ENCODE assay signal across 8 mouse cellular contexts in the genomic region with DNA sequence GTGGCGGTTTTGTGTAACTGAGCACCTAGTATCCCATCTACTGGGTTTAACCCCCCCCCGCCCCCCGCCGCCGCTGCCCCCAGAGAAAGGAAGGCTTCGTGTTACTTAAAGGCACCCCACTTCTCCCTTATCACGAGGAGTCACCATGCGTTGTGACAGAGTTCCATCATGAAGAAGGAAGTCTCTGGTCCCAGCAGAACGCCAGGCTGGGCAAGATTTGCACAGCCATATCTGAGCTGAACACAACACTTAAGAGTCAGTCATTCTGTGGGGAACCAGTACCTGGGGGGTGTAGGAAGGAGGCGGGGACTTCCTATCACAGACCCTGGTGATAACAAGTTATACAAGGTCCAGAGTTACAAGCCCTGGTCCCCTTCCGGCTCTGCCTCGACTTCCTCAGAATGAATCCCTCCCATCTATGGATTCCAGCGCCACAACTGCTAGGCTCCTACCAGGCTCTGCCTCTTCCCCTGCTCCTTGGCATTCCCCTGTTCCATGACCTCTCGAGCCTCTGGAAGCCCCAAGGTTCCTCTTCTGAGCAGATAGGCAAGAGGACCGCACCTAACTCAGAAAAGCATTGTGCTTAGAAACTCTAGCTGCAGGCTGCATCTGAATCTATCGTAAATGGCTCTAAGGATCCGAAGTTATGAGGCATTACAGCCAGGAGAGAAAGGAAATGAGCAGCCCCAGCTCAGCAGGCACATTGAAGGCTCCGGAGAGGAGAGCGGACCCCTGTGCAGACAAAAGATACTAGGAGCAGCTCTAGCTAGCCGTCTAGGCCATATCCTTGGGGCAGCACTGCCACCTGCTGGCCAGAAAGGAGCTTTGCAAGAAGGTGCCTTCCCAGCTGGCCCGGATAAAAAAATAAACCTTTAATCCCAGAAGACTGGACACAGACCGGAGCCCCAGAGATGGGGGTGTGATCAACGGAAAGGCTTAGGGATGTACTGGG. TPM values are rescaled to one million over a fixed set of nuclear protein-coding genes. Genes with fewer than 3 reads are reported as not detected.
DNase-seq lines count a peak whose midpoint lies in the region; ATAC-seq and TF ChIP-seq lines count a peak whose summit lies in the region.

No protein-coding gene starts in this region.

- no peak overlapping the region for H3K4me3 ChIP-seq in cortical plate, adult 2 months (ENCODE audit: insufficient read depth, low read length)
- no peak overlapping the region for H3K4me3 ChIP-seq in midbrain, embryonic 14.5 days (replicated peaks; ENCODE audit: low read depth, low read length)
- H3K4me3 ChIP-seq in spleen, adult 2 months (ENCODE audit: extremely low read depth, insufficient read depth, insufficient read length) = no peak overlapping the region

- no peaks in the 10 kb centered on the region for H3K27me3 ChIP-seq in midbrain, embryonic 14.5 days (ENCODE audit: control insufficient read depth, insufficient read depth, low read length)
- H3K27me3 ChIP-seq in spleen, adult 2 months (ENCODE audit: control insufficient read depth, insufficient read depth, low read length) = no peaks in the 10 kb centered on the region

- no peak overlapping the region; the same call in 1 of the 2 replicates for H3K9ac ChIP-seq in midbrain, embryonic 14.5 days (replicated peaks; ENCODE audit: low read length)

- intact Hi-C loops in left cerebral cortex, postnatal 4 days (cut with DNase I) = loop anchor here (2.0 to 10.0 kb wide), 3 partner anchors 153 to 1337 kb away; no protein-coding TSS in a partner anchor

- peak; percentile 89 for TF ChIP-seq CTCF in cortical plate, adult 2 months (IDR thresholded peaks at IDR 0.05; ENCODE audit: extremely low read depth, insufficient read depth, low read length)
- TF ChIP-seq CTCF in spleen, adult 2 months (IDR thresholded peaks at IDR 0.05; ENCODE audit: extremely low read depth, insufficient read depth, insufficient read length, insufficient replicate concordance) = peak; percentile 79; the same call in 1 of the 2 replicates

- H3K9me3 ChIP-seq in midbrain, embryonic 14.5 days (ENCODE audit: control insufficient read depth, low read length) = no peaks in the 10 kb centered on the region

- TF ChIP-seq POLR2A in cortical plate, adult 2 months (IDR thresholded peaks at IDR 0.05; ENCODE audit: extremely low read depth, insufficient read depth, low read length) = no peak
- TF ChIP-seq POLR2A in spleen, adult 2 months (IDR thresholded peaks at IDR 0.05; ENCODE audit: low read depth, low read length) = no peak

- peak; percentile 88 for ATAC-seq in granulocyte monocyte progenitor cell, adult 5-6 weeks (replicated peaks; ENCODE audit: poor library complexity, severe bottlenecking)
- ATAC-seq in midbrain, embryonic 14.5 days (ENCODE audit: low FRiP score, low TSS enrichment) = peak; percentile 77; the same call in 1 of the 2 replicates

- H3K27ac ChIP-seq in cortical plate, adult 2 months (ENCODE audit: insufficient read depth, low read length) = no peak overlapping the region
- H3K27ac ChIP-seq in midbrain, embryonic 14.5 days (replicated peaks; ENCODE audit: low read depth, low read length) = peak overlapping the region; percentile 39; the same call in 1 of the 2 replicates
- no peak overlapping the region for H3K27ac ChIP-seq in spleen, adult 2 months (ENCODE audit: insufficient read depth, low read length)

- DNase-seq in ovary, postnatal 10 days (ENCODE audit: low spot score) = peak; percentile 35
- DNase-seq in ovary, adult 18-20 months (ENCODE audit: low spot score) = no peak
- DNase-seq in kidney, adult 11 months = peak; percentile 17
- DNase-seq in left cerebral cortex, postnatal 4 days = peak; percentile 78
- peak; percentile 93 for DNase-seq in midbrain, embryonic 14.5 days
- peak; percentile 14 to 38 for DNase-seq in spleen, adult 2 months (ENCODE audit: low read depth in 1 of 2, low spot score in 2 of 2)

- H3K4me1 ChIP-seq in cortical plate, adult 2 months (ENCODE audit: control insufficient read depth, insufficient read depth, low read length) = no peaks in the 10 kb centered on the region
- no peaks in the 10 kb centered on the region for H3K4me1 ChIP-seq in midbrain, embryonic 14.5 days (ENCODE audit: control insufficient read depth, insufficient read depth, low read length)
- no peaks in the 10 kb centered on the region for H3K4me1 ChIP-seq in spleen, adult 2 months (ENCODE audit: control insufficient read depth, insufficient read depth, insufficient read length)

- WGBS in midbrain, embryonic 14.5 days = 56% methylated on average over 23 of the region's 23 CpGs
- WGBS in spleen, adult 2 months = 46% methylated on average over 23 of the region's 23 CpGs

- no peaks in the 10 kb centered on the region for H3K36me3 ChIP-seq in midbrain, embryonic 14.5 days (ENCODE audit: control insufficient read depth, insufficient read depth, low read length)
- H3K36me3 ChIP-seq in spleen, adult 2 months (ENCODE audit: control insufficient read depth, insufficient read depth, low read length) = no peaks in the 10 kb centered on the region

- H3K4me2 ChIP-seq in midbrain, embryonic 14.5 days (ENCODE audit: low read length) = no peak overlapping the region

RNA-seq across cellular contexts. Expression of a gene that starts 51.0 kb away (rescaled TPM):
- 37.6 and 38.9 TPM in 2 replicates for polyA plus RNA-seq in cortical plate, adult 2 months (2012; rRNA removed)
- 35.4 and 46.4 TPM in 2 replicates for total RNA-seq in granulocyte monocyte progenitor cell, adult 5-6 weeks (2014; fragmentation: Nextera tagmentation)
- total RNA-seq in granulocyte monocyte progenitor cell, adult 5-6 weeks (2017) = 29.7 and 30.9 TPM in 2 replicates
- 10 to 100 TPM; 38.7 to 38.9 TPM for total RNA-seq in left cerebral cortex, postnatal 4 days (2021)
- 62.4 and 70.0 TPM in 2 replicates for polyA plus RNA-seq in midbrain, embryonic 14.5 days (2014; fragmentation: Nextera tagmentation; extraction: Ambion mirVana)
- polyA plus RNA-seq in spleen, adult 2 months (2012; rRNA removed) = 16.3 and 16.6 TPM in 2 replicates

RNA-seq across cellular contexts. Expression of a gene that starts 51.0 kb away (rescaled TPM):
- polyA plus RNA-seq in cortical plate, adult 2 months (2012; rRNA removed) = 15.0 and 15.8 TPM in 2 replicates
- total RNA-seq in granulocyte monocyte progenitor cell, adult 5-6 weeks (2014; fragmentation: Nextera tagmentation) = 26.6 and 26.8 TPM in 2 replicates
- total RNA-seq in granulocyte monocyte progenitor cell, adult 5-6 weeks (2017) = 26.6 and 29.7 TPM in 2 replicates
- total RNA-seq in left cerebral cortex, postnatal 4 days (2021) = 10 to 100 TPM; 41.1 to 44.3 TPM
- 53.4 and 68.1 TPM in 2 replicates for polyA plus RNA-seq in midbrain, embryonic 14.5 days (2014; fragmentation: Nextera tagmentation; extraction: Ambion mirVana)
- polyA plus RNA-seq in spleen, adult 2 months (2012; rRNA removed) = 9.9 and 10.4 TPM in 2 replicates
